Mouse (Mus musculus) intestine, embryonic 16.5 days (tissue): ENCODE data around the gene Aacs. TPM values are rescaled to one million over a fixed set of nuclear protein-coding genes. Genes with fewer than 3 reads are reported as not detected.
A peak's percentile ranks its signal among the peaks of the same experiment; 100 is the strongest.

Experiments used
- ATAC-seq: fragments of 200-750 bp; cut with Nextera tagmentation; 2 replicates; pipeline ENCODE4 v1.8.0; 2017; ENCODE audit warnings: moderate TSS enrichment, moderate library complexity
- H3K27ac ChIP-seq: fragments of 300-500 bp; sonication (generic); 2 replicates; pipeline ENCODE4 v1.5.1; 2014; ENCODE audit warnings: mild to moderate bottlenecking, low read length
- H3K27me3 ChIP-seq: fragments of 300-500 bp; sonication (generic); replicated peaks from 2 replicates; pipeline ENCODE4 v1.6.1; 2014; ENCODE audit warnings: low read length, control low read depth, mixed read lengths; ENCODE audit not compliant: control insufficient read depth, insufficient read depth
- H3K36me3 ChIP-seq: fragments of 300-500 bp; sonication (generic); 2 replicates; pipeline ENCODE4 v1.6.1; 2014; ENCODE audit warnings: low read length, control low read depth; ENCODE audit not compliant: control insufficient read depth, insufficient read depth
- H3K4me1 ChIP-seq: fragments of 300-500 bp; sonication (generic); 2 replicates; pipeline ENCODE4 v1.6.1; 2014; ENCODE audit warnings: low read length, control low read depth, mixed read lengths; ENCODE audit not compliant: control insufficient read depth, insufficient read depth
- H3K4me2 ChIP-seq: fragments of 300-500 bp; sonication (generic); 2 replicates; pipeline ENCODE4 v1.6.1; 2014; ENCODE audit warnings: low read depth, low read length, control low read depth
- H3K4me3 ChIP-seq: fragments of 300-500 bp; sonication (generic); 2 replicates; pipeline ENCODE4 v1.5.1; 2014; ENCODE audit warnings: mild to moderate bottlenecking, low read length
- H3K9ac ChIP-seq: fragments of 300-500 bp; sonication (generic); 2 replicates; pipeline ENCODE4 v1.6.1; 2014; ENCODE audit warnings: low read depth, low read length
- H3K9me3 ChIP-seq: fragments of 300-500 bp; sonication (generic); 2 replicates; pipeline ENCODE4 v1.6.1; 2016; ENCODE audit warnings: low read length, control low read depth; ENCODE audit not compliant: control insufficient read depth
- WGBS: fragments of 180-500 bp; shearing (Covaris S2); extraction: QIAGEN DNeasy Blood & Tissue Kit; methylation state at CpG from one replicate; pipeline ENCODE4 v1.1.7; 2014; 5-methylcytosine and 5-hydroxymethylcytosine counted together
- polyA plus RNA-seq: library from polyadenylated mRNA; unstranded; fragments of >200 nt; fragmentation: Nextera tagmentation; extraction: Ambion mirVana; gene quantifications from 2 replicates; pipeline ENCODE4 v1.2.1, GENCODE M21; 2015

Aacs gene
- polyA plus RNA-seq, 1 experiment from 2014 or later: 83.5 TPM

DNA sequence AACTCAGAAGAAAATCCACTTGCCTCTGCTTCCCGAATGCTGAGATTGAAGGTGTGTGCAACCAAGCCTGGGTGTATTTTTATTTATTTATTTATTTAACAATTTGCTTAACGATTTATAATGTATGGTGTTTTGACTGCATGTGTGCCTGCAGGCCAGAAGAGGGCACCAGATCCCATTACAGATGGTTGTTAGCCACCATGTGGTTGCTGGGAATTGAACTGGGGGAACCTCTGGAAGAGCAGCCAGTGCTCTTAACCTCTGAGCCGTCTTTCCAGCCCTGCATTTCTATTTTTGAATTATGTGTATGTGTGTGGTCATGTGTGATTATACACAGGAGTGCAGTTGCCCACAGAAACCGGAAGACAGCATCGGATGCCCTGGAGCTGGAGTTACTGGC is 32.3 kb upstream of the Aacs start:
- Histone ChIP-seq H3K9ac (no peak overlapping the region), H3K27ac (no peak overlapping the region), H3K4me1 (peaks cover 9% of the 10 kb centered on the region), H3K36me3 (no peaks in the 10 kb centered on the region), H3K4me3 (no peak overlapping the region), H3K9me3 (no peaks in the 10 kb centered on the region), H3K4me2 (no peak overlapping the region), H3K27me3 (no peaks in the 10 kb centered on the region)
- WGBS: 88% methylated on average over 5 of the region's 5 CpGs
- ATAC-seq: no peak

DNA sequence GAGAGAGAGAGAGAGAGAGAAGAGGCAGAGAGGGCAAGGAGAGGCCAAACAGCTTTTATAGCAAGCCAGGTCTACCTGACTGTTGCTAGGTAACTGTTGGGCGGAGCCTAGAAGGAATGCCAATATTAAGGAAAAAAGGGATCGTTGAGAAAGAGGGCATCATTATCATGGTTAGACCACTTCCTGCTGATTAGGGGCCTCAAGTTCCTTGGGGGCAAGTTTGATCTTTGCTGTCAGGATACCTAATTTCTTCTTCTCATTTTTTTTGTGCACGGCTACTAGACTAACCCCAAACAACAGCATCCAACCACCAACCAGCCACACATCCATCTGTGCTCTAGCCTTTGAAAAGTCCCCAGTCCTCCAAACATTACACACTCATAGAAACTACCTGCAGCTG is 31.7 kb upstream of the Aacs start:
- no peak for ATAC-seq
- H3K27me3 ChIP-seq: no peaks in the 10 kb centered on the region
- H3K27ac ChIP-seq: no peak overlapping the region
- no peak overlapping the region for H3K9ac ChIP-seq
- no peak overlapping the region for H3K4me3 ChIP-seq
- no peak overlapping the region for H3K4me2 ChIP-seq
- 81% methylated on average over 3 of the region's 3 CpGs for WGBS
- H3K9me3 ChIP-seq: no peaks in the 10 kb centered on the region
- no peaks in the 10 kb centered on the region for H3K36me3 ChIP-seq
- peaks cover 9% of the 10 kb centered on the region for H3K4me1 ChIP-seq

DNA sequence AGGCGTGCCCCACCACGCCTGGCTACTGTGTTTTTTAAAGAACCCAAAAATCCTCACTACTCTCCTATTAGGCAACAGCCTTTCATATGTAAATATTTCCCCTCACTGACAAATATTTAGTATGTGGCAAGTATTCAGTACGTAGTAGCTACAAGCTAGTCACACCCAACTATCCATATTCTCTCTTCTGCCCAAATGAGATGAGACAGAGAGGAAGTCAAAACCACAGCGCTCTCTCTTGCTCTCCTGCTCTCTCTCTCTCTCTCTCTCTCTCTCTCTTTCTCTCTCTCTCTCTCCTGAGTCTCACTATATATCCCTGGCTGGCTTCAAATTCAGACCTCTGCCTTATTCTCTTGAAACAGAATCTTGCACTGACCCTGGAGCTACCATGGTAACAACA is 31.1 kb upstream of the Aacs start:
- Histone ChIP-seq H3K4me1 (peaks cover 9% of the 10 kb centered on the region), H3K4me2 (no peak overlapping the region), H3K9ac (no peak overlapping the region), H3K36me3 (no peaks in the 10 kb centered on the region), H3K27ac (no peak overlapping the region), H3K27me3 (no peaks in the 10 kb centered on the region), H3K9me3 (no peaks in the 10 kb centered on the region), H3K4me3 (no peak overlapping the region)
- WGBS: 77% methylated on average over 4 of the region's 4 CpGs
- no peak for ATAC-seq

DNA sequence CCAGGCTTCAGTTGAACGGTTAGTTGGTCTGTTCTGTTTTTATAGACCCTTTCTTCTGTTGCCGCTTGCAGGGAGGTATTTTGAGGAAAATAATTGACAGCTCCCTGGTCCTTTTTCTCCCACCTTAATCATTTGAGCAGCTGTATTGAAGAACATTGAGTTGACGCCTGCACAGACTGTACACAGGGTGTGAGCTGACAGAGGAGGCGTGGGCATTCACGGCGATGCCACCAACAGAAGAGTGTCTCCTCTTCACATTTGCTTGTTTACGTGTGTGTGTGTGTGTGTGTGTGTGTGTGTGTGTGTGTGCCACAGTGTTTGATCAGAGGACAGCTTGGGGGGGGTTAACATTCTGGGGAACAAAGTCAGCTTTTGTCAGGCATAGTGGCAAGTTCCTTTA is 29.3 kb upstream of the Aacs start:
- H3K4me1 ChIP-seq: peaks cover 9% of the 10 kb centered on the region
- no peak overlapping the region for H3K9ac ChIP-seq
- H3K36me3 ChIP-seq: no peaks in the 10 kb centered on the region
- WGBS: 80% methylated on average over 7 of the region's 7 CpGs
- H3K27me3 ChIP-seq: no peaks in the 10 kb centered on the region
- H3K27ac ChIP-seq: no peak overlapping the region
- H3K4me2 ChIP-seq: no peak overlapping the region
- no peak for ATAC-seq
- no peaks in the 10 kb centered on the region for H3K9me3 ChIP-seq
- no peak overlapping the region for H3K4me3 ChIP-seq

DNA sequence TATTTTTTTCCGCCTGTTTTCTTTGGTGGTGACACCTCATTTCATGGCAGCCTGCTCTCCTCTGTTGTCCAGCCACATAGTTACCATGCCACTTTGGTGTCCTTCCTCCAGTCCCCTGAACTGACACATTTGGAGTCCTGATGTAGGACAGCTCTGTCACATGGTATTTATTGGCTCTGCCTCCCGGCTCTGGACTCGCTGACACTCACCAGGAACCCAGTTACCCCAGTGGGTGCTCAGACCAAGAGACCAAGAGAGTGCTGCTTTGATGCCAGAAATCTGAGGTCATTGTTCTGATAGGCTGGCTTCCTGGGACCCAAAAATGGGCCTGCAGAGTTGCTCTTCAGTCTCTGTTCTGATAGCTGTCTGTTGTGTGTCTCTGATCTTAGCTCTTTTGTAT is 27.6 kb upstream of the Aacs start:
- H3K4me1 ChIP-seq: peaks cover 2% of the 10 kb centered on the region; the same call in 1 of the 2 replicates
- no peaks in the 10 kb centered on the region; the same call in 1 of the 2 replicates for H3K36me3 ChIP-seq
- no peak for ATAC-seq
- no peaks in the 10 kb centered on the region for H3K9me3 ChIP-seq
- no peak overlapping the region for H3K9ac ChIP-seq
- H3K4me3 ChIP-seq: no peak overlapping the region
- H3K27ac ChIP-seq: no peak overlapping the region
- WGBS: 72% methylated on average over 3 of the region's 3 CpGs
- no peaks in the 10 kb centered on the region for H3K27me3 ChIP-seq
- H3K4me2 ChIP-seq: no peak overlapping the region

DNA sequence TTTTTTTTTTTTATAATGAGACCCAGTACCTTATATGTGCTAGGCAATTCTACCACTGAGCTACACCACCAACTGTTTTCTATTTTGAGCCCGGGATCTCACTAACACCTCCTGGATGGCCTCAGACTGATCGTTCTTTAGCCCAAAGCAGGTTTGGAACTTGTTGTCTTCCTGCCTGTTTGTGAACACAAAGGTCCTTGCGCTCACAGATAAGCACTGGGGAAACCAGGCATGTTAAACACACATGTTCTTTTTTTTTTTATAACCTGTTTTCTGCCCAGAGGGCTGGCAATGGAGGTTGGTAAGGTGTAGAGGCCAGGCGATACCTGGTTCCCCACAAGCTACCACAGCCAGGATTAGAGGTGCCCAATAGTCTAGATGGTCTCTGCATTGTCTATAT is 27.0 kb upstream of the Aacs start:
- H3K4me2 ChIP-seq: no peak overlapping the region
- no peaks in the 10 kb centered on the region; the same call in 1 of the 2 replicates for H3K36me3 ChIP-seq
- H3K27ac ChIP-seq: no peak overlapping the region
- no peaks in the 10 kb centered on the region for H3K9me3 ChIP-seq
- H3K4me1 ChIP-seq: 0 out of 2 replicates have a peak, but pooled peaks cover under 1% of the 10 kb centered on the region
- WGBS: 87% methylated on average over 4 of the region's 4 CpGs
- no peak for ATAC-seq
- no peak overlapping the region for H3K9ac ChIP-seq
- H3K4me3 ChIP-seq: no peak overlapping the region
- H3K27me3 ChIP-seq: no peaks in the 10 kb centered on the region

DNA sequence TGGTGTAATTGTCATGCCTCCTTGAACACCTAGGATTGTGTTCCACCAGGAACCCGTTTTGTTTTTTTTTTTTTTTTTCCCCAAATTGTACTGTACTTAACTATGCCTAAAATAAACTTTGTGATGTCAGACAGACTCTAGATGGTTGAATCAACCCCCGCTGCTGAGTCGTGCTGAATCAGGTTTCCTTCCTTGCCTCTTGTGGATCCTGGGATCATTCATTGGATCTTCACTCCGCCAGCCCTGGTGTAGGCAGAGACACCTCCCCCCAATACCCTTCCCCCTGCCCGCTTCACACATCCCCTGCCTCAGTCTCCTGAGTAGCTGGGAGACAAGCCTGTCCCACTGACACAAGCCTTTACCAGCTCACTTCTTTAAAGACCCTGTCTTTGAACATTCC is 26.3 kb upstream of the Aacs start:
- H3K9me3 ChIP-seq: no peaks in the 10 kb centered on the region
- H3K27me3 ChIP-seq: no peaks in the 10 kb centered on the region
- H3K4me1 ChIP-seq: no peaks in the 10 kb centered on the region
- H3K9ac ChIP-seq: no peak overlapping the region
- no peak overlapping the region for H3K27ac ChIP-seq
- 74% methylated on average over 5 of the region's 5 CpGs for WGBS
- ATAC-seq: no peak
- no peak overlapping the region for H3K4me2 ChIP-seq
- no peak overlapping the region for H3K4me3 ChIP-seq
- H3K36me3 ChIP-seq: peaks cover 2% of the 10 kb centered on the region; the same call in 1 of the 2 replicates

DNA sequence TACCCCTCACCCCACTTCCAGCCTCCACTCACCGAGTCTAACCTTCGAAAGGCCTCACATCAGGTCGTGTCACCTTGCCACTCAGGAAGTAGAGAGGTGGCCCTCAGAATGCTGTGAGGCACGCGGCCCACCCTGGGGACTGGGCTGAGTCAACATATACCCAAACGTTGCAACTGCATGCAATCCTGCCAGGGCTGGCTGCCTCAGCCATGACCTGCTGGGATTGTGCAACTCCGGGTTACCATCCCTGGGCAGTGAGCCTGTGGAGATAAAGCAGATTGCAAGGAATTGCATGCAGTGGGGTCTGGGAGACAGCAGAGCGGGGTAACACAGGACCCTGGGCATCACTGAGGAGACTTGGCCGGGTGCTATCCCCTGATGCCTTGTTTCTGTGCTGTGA is 23.0 kb upstream of the Aacs start:
- Histone ChIP-seq H3K27ac (no peak overlapping the region), H3K4me1 (no peaks in the 10 kb centered on the region), H3K9me3 (no peaks in the 10 kb centered on the region), H3K9ac (no peak overlapping the region), H3K4me2 (no peak overlapping the region), H3K36me3 (peaks cover 3% of the 10 kb centered on the region; the same call in 1 of the 2 replicates), H3K27me3 (no peaks in the 10 kb centered on the region), H3K4me3 (no peak overlapping the region)
- ATAC-seq: 0 out of 2 replicates have a peak, but pooled peaks have one; percentile 36
- WGBS: 89% methylated on average over 9 of the region's 9 CpGs

DNA sequence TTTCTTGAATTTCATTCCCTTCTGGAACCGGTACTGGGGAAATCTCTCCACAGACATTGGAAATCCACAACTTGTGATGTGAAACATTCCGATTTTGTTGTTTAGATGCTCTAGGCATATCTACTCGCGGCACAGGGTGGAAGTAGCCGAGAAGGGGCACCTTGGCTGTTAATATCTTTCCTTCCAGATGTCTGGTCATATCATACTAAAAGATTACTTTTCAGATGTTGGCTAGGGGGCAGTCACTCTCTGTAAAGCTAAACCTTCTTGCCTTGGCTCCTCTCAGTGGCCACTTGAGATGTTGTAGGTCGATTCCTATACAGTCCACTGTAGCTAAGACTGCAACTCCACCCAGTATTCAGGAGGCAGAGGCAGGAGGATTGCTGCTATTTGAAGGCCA is 19.5 kb upstream of the Aacs start:
- Histone ChIP-seq H3K36me3 (peaks cover 3% of the 10 kb centered on the region; the same call in 1 of the 2 replicates), H3K9ac (no peak overlapping the region), H3K4me1 (no peaks in the 10 kb centered on the region), H3K9me3 (no peaks in the 10 kb centered on the region), H3K27me3 (no peaks in the 10 kb centered on the region), H3K4me3 (no peak overlapping the region), H3K27ac (no peak overlapping the region), H3K4me2 (no peak overlapping the region)
- no peak for ATAC-seq
- 86% methylated on average over 6 of the region's 6 CpGs for WGBS

DNA sequence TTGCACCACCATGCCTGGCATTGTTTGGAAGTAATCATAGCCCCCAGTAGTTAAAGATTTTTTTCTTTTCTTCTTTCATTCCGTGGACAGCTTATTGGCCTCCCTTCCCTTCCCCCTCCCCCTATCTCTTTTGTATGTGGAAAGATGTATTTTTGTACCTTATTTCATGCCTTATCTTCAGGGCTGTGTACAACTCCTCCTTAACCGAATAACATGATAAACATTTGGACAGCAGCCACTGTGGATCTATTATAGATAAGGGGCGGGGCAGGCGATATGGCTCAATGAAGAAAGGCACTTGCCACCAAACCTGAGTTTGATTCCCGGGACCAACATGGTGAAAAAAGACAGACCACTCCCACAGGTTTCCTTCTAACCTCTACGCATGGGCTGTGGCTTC is 18.1 kb upstream of the Aacs start:
- 86% methylated on average over 6 of the region's 6 CpGs for WGBS
- ATAC-seq: no peak
- peaks cover 3% of the 10 kb centered on the region; the same call in 1 of the 2 replicates for H3K36me3 ChIP-seq
- H3K4me2 ChIP-seq: no peak overlapping the region
- no peaks in the 10 kb centered on the region for H3K4me1 ChIP-seq
- H3K4me3 ChIP-seq: no peak overlapping the region
- H3K9ac ChIP-seq: no peak overlapping the region
- H3K9me3 ChIP-seq: no peaks in the 10 kb centered on the region
- no peaks in the 10 kb centered on the region for H3K27me3 ChIP-seq
- H3K27ac ChIP-seq: no peak overlapping the region
